Mouse (Mus musculus) kidney, postnatal 0 days (tissue): ENCODE measurements at regions not wholly inside any gene's neighbourhood (a gene's known extent, or its start where the extent isn't known, plus 50 kb on each side); places are given as distances from the start of the nearest gene placed in this dataset.
A peak's percentile ranks its signal among the peaks of the same experiment; 100 is the strongest.

Experiments used
- ATAC-seq: fragments of 200-750 bp; cut with Nextera tagmentation; replicated peaks from 2 replicates; pipeline ENCODE4 v1.8.0; 2017; ENCODE audit warnings: low read depth, moderate number of reproducible peaks, moderate TSS enrichment, moderate library complexity; ENCODE audit not compliant: low FRiP score
- DNase-seq: peaks from one replicate; pipeline ENCODE4 v3.0.0-alpha.2; 2016; ENCODE audit warnings: low spot score
- H3K27ac ChIP-seq: fragments of 300-500 bp; sonication (generic); 2 replicates; pipeline ENCODE4 v1.5.1; 2014; ENCODE audit warnings: mild to moderate bottlenecking
- H3K27me3 ChIP-seq: fragments of 300-500 bp; sonication (generic); 2 replicates; pipeline ENCODE4 v1.6.1; 2014; ENCODE audit warnings: low read length, mixed read lengths; ENCODE audit not compliant: insufficient read depth
- H3K36me3 ChIP-seq: fragments of 300-500 bp; sonication (generic); 2 replicates; pipeline ENCODE4 v1.6.1; 2014; ENCODE audit warnings: low read length, mixed read lengths; ENCODE audit not compliant: insufficient read depth
- H3K4me1 ChIP-seq: fragments of 300-500 bp; sonication (generic); replicated peaks from 2 replicates; pipeline ENCODE4 v1.6.1; 2014; ENCODE audit warnings: antibody characterized with exemption, low read length, mixed read lengths; ENCODE audit not compliant: insufficient read depth
- H3K4me2 ChIP-seq: fragments of 300-500 bp; sonication (generic); 2 replicates; pipeline ENCODE4 v1.6.1; 2014; ENCODE audit warnings: mild to moderate bottlenecking, low read length, moderate library complexity, mixed read lengths
- H3K4me3 ChIP-seq: fragments of 300-500 bp; sonication (generic); replicated peaks from 2 replicates; pipeline ENCODE4 v1.5.1; 2014; ENCODE audit warnings: low read depth, low read length
- H3K9ac ChIP-seq: fragments of 300-500 bp; sonication (generic); 2 replicates; pipeline ENCODE4 v1.6.1; 2014; ENCODE audit warnings: low read depth, low read length
- H3K9me3 ChIP-seq: fragments of 300-500 bp; sonication (generic); replicated peaks from 2 replicates; pipeline ENCODE4 v1.6.1; 2016; ENCODE audit warnings: low read length, inconsistent platforms, mixed read lengths
- CTCF ChIP-seq: IDR thresholded peaks from 2 replicates; pipeline ENCODE4 v1.5.1; 2016; ENCODE audit warnings: antibody characterized with exemption, low read depth, mild to moderate bottlenecking, moderate library complexity
- WGBS: fragments of 180-500 bp; shearing (Covaris S2); extraction: QIAGEN DNeasy Blood & Tissue Kit; methylation state at CpG from one replicate; pipeline ENCODE4 v1.1.7; 2014; 5-methylcytosine and 5-hydroxymethylcytosine counted together

GRCm38 (mm10) chr7:77445352-77446051 lies 1215.8 kb downstream of the Agbl1 start:
- no peaks in the 10 kb centered on the region for H3K9me3 ChIP-seq
- H3K36me3 ChIP-seq: no peaks in the 10 kb centered on the region
- ATAC-seq (no peak), DNase-seq (no peak)
- H3K27me3 ChIP-seq: no peaks in the 10 kb centered on the region
- WGBS: 43% methylated on average over 11 of the region's 11 CpGs
- no peak overlapping the region for H3K9ac ChIP-seq
- H3K4me2 ChIP-seq: no peak overlapping the region
- H3K4me1 ChIP-seq: no peaks in the 10 kb centered on the region
- no peak for TF ChIP-seq CTCF
- H3K27ac ChIP-seq: no peak overlapping the region
- no peak overlapping the region for H3K4me3 ChIP-seq

- ATAC-seq: no peak
- no peak overlapping the region for H3K9ac ChIP-seq
- H3K27me3 ChIP-seq: no peaks in the 10 kb centered on the region
- WGBS: 61% methylated on average over 2 of the region's 2 CpGs
- TF ChIP-seq CTCF: peak; percentile 59
- no peaks in the 10 kb centered on the region for H3K4me1 ChIP-seq
- no peaks in the 10 kb centered on the region for H3K9me3 ChIP-seq
- DNase-seq: peak; percentile 19
- no peak overlapping the region for H3K4me3 ChIP-seq
- H3K27ac ChIP-seq: no peak overlapping the region
- H3K36me3 ChIP-seq: no peaks in the 10 kb centered on the region
- H3K4me2 ChIP-seq: no peak overlapping the region
Observed at GRCm38 (mm10) chr7:77441622-77442021, 1211.9 kb downstream of the Agbl1 start.

DNA sequence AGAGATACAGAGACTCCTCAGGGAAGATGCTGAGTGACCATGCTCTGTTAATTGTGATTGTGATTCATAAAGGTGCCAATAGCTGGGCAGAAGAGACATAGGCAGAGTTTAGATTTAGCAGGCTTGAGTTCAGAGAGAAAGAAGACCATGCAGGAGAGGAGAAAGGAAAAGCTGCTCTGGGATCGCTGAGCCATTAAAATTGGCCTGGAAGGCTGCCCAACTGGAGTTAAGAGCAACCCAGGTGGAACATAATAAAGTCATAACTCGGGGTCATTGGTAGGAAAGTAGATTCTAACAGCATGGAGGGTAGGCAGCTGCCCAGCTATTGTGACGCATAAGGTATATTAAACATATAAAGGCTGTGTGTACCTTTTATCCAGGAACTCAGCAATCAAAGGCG lies 1183.9 kb downstream of the Agbl1 start:
- DNase-seq: no peak
- Histone ChIP-seq H3K9me3 (no peaks in the 10 kb centered on the region), H3K4me1 (no peaks in the 10 kb centered on the region), H3K27ac (no peak overlapping the region), H3K4me2 (no peak overlapping the region), H3K27me3 (no peaks in the 10 kb centered on the region), H3K36me3 (no peaks in the 10 kb centered on the region), H3K9ac (no peak overlapping the region), H3K4me3 (no peak overlapping the region)
- no peak for TF ChIP-seq CTCF
- 69% methylated on average over 4 of the region's 4 CpGs for WGBS
- no peak for ATAC-seq
